Mouse (Mus musculus): ENCODE data around the gene Tmem269.

- no peak for TF ChIP-seq CTCF (IDR thresholded peaks at IDR 0.05; ENCODE audit: control insufficient read depth, insufficient read depth, insufficient read length)
- TF ChIP-seq CEBPB (IDR thresholded peaks at IDR 0.05; ENCODE audit: low read depth), result no peak
- no peak for TF ChIP-seq MAX (IDR thresholded peaks at IDR 0.05)
- no peak for TF ChIP-seq MYOG (IDR thresholded peaks at IDR 0.05; ENCODE audit: control insufficient read depth, extremely low read depth, insufficient read length)
These were observed 29.8 kb downstream of the Tmem269 start for GRCm38 (mm10) chr4:119188060-119188785.
